Mouse (Mus musculus): ENCODE measurements around the gene Rps26. TPM values are rescaled to one million over a fixed set of nuclear protein-coding genes. Genes with fewer than 3 reads are reported as not detected.
"Not testable (repeated sequence)": the region's sequence is repeated elsewhere in the genome, so short reads cannot be mapped to it uniquely, and the experiment has no call there.

Rps26 gene
- polyA plus RNA-seq, 1 experiment = 1,368 TPM

- WGBS = 21% methylated on average over 35 of the region's 36 CpGs
Observed at GRCm38 (mm10) chr10:128645111-128646011, 18.8 kb upstream of the Rps26 start, which contains the start of gene Ikzf4. TSS of gene Ikzf4 (minus strand) at chr10:128645991.

GRCm38 (mm10) chr10:128642749-128643148 is 16.2 kb upstream of the Rps26 start:
- WGBS = 90% methylated on average over 6 of the region's 6 CpGs
- DNase-seq (ENCODE audit: low read depth, low spot score) = no peak

More at GRCm38 (mm10) chr10:128645111-128646011, 18.8 kb upstream of the Rps26 start, which contains the start of gene Ikzf4:
- DNase-seq (ENCODE audit: low read depth, low spot score) = no peak

- DNase-seq (ENCODE audit: low read depth, low spot score) = no peak
- WGBS = 77% methylated on average over 7 of the region's 7 CpGs
Observed at GRCm38 (mm10) chr10:128641871-128642270, 15.3 kb upstream of the Rps26 start.

- DNase-seq (ENCODE audit: low read depth, low spot score) = no peak
- 94% methylated on average over 15 of the region's 15 CpGs for WGBS
Observed at GRCm38 (mm10) chr10:128640891-128641290, 14.3 kb upstream of the Rps26 start.

- 89% methylated on average over 14 of the region's 14 CpGs for WGBS
- DNase-seq (ENCODE audit: low read depth, low spot score) = no peak
Observed at GRCm38 (mm10) chr10:128639999-128640398, 13.5 kb upstream of the Rps26 start.

GRCm38 (mm10) chr10:128637011-128637410 is 10.5 kb upstream of the Rps26 start:
- 52% methylated on average over 11 of the region's 11 CpGs for WGBS
- no peak for DNase-seq (ENCODE audit: low read depth, low spot score)

GRCm38 (mm10) chr10:128636561-128636960 is 10.0 kb upstream of the Rps26 start:
- 54% methylated on average over 6 of the region's 6 CpGs for WGBS
- no peak for DNase-seq (ENCODE audit: low read depth, low spot score)

- 88% methylated on average over 13 of the region's 13 CpGs for WGBS
- no peak for DNase-seq (ENCODE audit: low read depth, low spot score)
Observed at GRCm38 (mm10) chr10:128635697-128636096, 9.2 kb upstream of the Rps26 start.

GRCm38 (mm10) chr10:128631571-128631970 is 5.0 kb upstream of the Rps26 start:
- DNase-seq (ENCODE audit: low read depth, low spot score) = no peak
- WGBS = 11% methylated on average over 6 of the region's 6 CpGs

GRCm38 (mm10) chr10:128630306-128630705 is 3.8 kb upstream of the Rps26 start:
- DNase-seq (ENCODE audit: low read depth, low spot score) = not testable (repeated sequence)
- WGBS = 88% methylated on average over 5 of the region's 5 CpGs

- no peak for DNase-seq (ENCODE audit: low read depth, low spot score)
- WGBS = 85% methylated on average over 2 of the region's 2 CpGs
Observed at GRCm38 (mm10) chr10:128629746-128630145, 3.2 kb upstream of the Rps26 start.

GRCm38 (mm10) chr10:128627398-128628317 is 1.1 kb upstream of the Rps26 start:
- no peak for DNase-seq (ENCODE audit: low read depth, low spot score)
- 60% methylated on average over 10 of the region's 10 CpGs for WGBS

GRCm38 (mm10) chr10:128625287-128625894 is 1.2 kb downstream of the Rps26 start:
- 27% methylated on average over 7 of the region's 7 CpGs for WGBS
- DNase-seq (ENCODE audit: low read depth, low spot score) = no peak

GRCm38 (mm10) chr10:128623106-128623613 is 3.4 kb downstream of the Rps26 start:
- DNase-seq (ENCODE audit: low read depth, low spot score) = not testable (repeated sequence)
- 78% methylated on average over 4 of the region's 4 CpGs for WGBS

GRCm38 (mm10) chr10:128622702-128623101 is 3.8 kb downstream of the Rps26 start:
- no peak for DNase-seq (ENCODE audit: low read depth, low spot score)
- WGBS = 92% methylated on average over 4 of the region's 4 CpGs

GRCm38 (mm10) chr10:128621986-128622520 is 4.5 kb downstream of the Rps26 start:
- DNase-seq (ENCODE audit: low read depth, low spot score) = no peak
- WGBS = 68% methylated on average over 3 of the region's 3 CpGs

GRCm38 (mm10) chr10:128620241-128620640 is 6.3 kb downstream of the Rps26 start:
- no peak for DNase-seq (ENCODE audit: low read depth, low spot score)

GRCm38 (mm10) chr10:128619148-128619547 is 7.4 kb downstream of the Rps26 start:
- WGBS = 87% methylated on average over 5 of the region's 5 CpGs
- DNase-seq (ENCODE audit: low read depth, low spot score) = not testable (repeated sequence)

GRCm38 (mm10) chr10:128618570-128618969 is 8.0 kb downstream of the Rps26 start:
- WGBS = 95% methylated on average over 1 of the region's 1 CpGs
- DNase-seq (ENCODE audit: low read depth, low spot score) = no peak

Data from large intestine, adult 2 months (tissue).